Mouse (Mus musculus): ENCODE data around the gene AC124502.3. TPM values are rescaled to one million over a fixed set of nuclear protein-coding genes. Genes with fewer than 3 reads are reported as not detected.

The AC124502.3 gene
- 1.1 and 1.6 TPM in 2 replicates for polyA plus RNA-seq (2015; fragmentation: Nextera tagmentation; extraction: Ambion mirVana)

- 3% methylated on average over 35 of the region's 44 CpGs for WGBS
- peak; percentile 94 for DNase-seq (ENCODE audit: low spot score)
- TF ChIP-seq CTCF (IDR thresholded peaks at IDR 0.05) (peak; percentile 67), EP300 (IDR thresholded peaks at IDR 0.05) (no peak)
Observed at GRCm38 (mm10) chr19:5038709-5039156, at the start of gene AC124502.3, which contains the start of gene B4gat1. Gene AC124502.3 (plus strand): TSS chr19:5038891. Gene B4gat1 (plus strand): TSS chr19:5038826.

DNA sequence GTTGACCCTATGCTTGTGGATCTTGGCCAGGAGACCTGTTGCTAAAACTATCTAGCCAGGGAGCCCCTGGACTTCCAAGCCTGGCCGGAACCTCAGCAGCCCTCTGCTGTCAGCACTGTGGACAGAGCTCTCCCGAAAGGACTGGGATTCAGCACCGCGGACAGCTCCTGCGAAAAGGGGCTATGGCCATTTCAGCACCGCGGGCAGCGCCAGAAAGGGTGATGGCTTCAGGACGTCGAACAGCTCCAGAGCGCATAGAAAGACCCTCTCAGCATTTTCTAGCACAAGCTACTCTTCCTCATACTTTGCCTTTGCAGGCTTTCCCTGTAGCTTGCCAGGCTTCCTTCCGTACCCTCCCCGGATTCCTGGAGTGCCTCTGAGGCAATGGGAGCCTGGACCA, 49.7 kb upstream of the AC124502.3 start:
- Histone ChIP-seq H3K4me2 (replicated peaks; ENCODE audit: low read depth, low read length) (no peak overlapping the region), H3K27me3 (replicated peaks; ENCODE audit: insufficient read depth, low read length) (peaks cover 22% of the 10 kb centered on the region), H3K9me3 (ENCODE audit: low read length) (no peaks in the 10 kb centered on the region), H3K9ac (replicated peaks; ENCODE audit: low read depth) (no peak overlapping the region), H3K4me1 (ENCODE audit: insufficient read depth, low read depth, low read length) (no peaks in the 10 kb centered on the region), H3K4me3 (ENCODE audit: low read depth, low read length) (no peak overlapping the region), H3K27ac (ENCODE audit: low read length) (no peak overlapping the region), H3K36me3 (ENCODE audit: insufficient read depth, low read length) (no peaks in the 10 kb centered on the region)
- TF ChIP-seq CTCF (IDR thresholded peaks at IDR 0.05) (peak; percentile 44), EP300 (IDR thresholded peaks at IDR 0.05) (no peak)
- DNase-seq (ENCODE audit: low spot score): peak; percentile 91
- peak; percentile 81 for ATAC-seq
- WGBS: 4% methylated on average over 13 of the region's 13 CpGs

More at GRCm38 (mm10) chr19:5038709-5039156, at the start of gene AC124502.3, which contains the start of gene B4gat1:
- Histone ChIP-seq H3K36me3 (ENCODE audit: insufficient read depth, low read length) (no peaks in the 10 kb centered on the region), H3K4me2 (replicated peaks; ENCODE audit: low read depth, low read length) (peak within 1 kb of the TSS; percentile 77), H3K9ac (replicated peaks; ENCODE audit: low read depth) (peak within 1 kb of the TSS; percentile 83), H3K27me3 (replicated peaks; ENCODE audit: insufficient read depth, low read length) (no peaks in the 10 kb centered on the region), H3K27ac (ENCODE audit: low read length) (peak within 1 kb of the TSS; percentile 40; the same call in 1 of the 2 replicates), H3K9me3 (ENCODE audit: low read length) (no peaks in the 10 kb centered on the region), H3K4me3 (ENCODE audit: low read depth, low read length) (peak within 1 kb of the TSS; percentile 67), H3K4me1 (ENCODE audit: insufficient read depth, low read depth, low read length) (peaks cover 4% of the 10 kb centered on the region)
- peak; percentile 88 for ATAC-seq

DNA sequence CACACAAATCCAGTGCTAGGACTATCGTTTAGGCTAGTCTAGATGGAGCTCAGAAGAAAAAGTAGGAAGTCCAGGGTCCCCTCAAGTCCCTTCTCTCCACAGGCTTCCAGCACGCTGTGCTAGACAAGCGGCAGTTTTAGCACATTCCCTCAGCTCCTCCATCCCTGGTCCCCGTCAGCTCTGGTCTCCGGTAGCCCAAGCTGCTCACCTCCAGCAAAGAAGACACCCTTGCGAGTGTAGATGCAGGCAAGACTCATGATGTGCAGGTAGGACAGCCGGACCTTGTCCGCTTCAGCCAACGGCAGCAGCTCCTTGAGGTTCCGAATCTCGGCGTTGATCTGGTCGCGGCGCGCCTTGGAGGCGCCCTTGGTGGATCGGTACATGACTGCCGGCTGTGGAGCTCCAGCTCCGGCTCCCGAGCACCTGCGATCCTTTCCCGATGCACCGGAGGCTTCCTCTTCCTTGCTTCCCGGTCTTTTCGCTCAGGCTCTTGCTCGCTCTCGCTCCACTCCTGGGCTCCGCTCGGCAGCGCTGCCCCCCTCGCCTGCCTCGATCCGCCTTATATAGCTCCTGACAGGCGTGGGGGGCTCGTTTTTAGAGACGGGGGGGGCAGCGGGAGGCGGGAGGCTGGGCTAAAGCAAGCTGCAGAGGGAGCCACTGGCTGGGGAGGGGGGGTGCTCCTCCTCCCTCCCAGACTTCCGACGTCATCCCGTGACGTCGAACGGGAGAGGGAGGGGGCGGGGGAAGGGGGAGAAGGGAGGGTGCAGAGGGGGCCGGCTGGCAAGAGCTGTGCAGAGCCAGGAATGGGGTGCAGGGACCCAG, 49.0 kb upstream of the AC124502.3 start:
- peaks cover 22% of the 10 kb centered on the region for H3K27me3 ChIP-seq (replicated peaks; ENCODE audit: insufficient read depth, low read length)
- DNase-seq (ENCODE audit: low spot score): no peak
- no peaks in the 10 kb centered on the region for H3K9me3 ChIP-seq (ENCODE audit: low read length)
- no peaks in the 10 kb centered on the region for H3K36me3 ChIP-seq (ENCODE audit: insufficient read depth, low read length)
- H3K4me1 ChIP-seq (ENCODE audit: insufficient read depth, low read depth, low read length): no peaks in the 10 kb centered on the region
- no peak overlapping the region for H3K27ac ChIP-seq (ENCODE audit: low read length)
- H3K4me2 ChIP-seq (replicated peaks; ENCODE audit: low read depth, low read length): no peak overlapping the region
- TF ChIP-seq CTCF (IDR thresholded peaks at IDR 0.05) (no peak), EP300 (IDR thresholded peaks at IDR 0.05) (no peak)
- ATAC-seq: no peak
- 29% methylated on average over 34 of the region's 47 CpGs for WGBS
- no peak overlapping the region for H3K4me3 ChIP-seq (ENCODE audit: low read depth, low read length)
- no peak overlapping the region for H3K9ac ChIP-seq (replicated peaks; ENCODE audit: low read depth)

- 23% methylated on average over 4 of the region's 4 CpGs for WGBS
- H3K9me3 ChIP-seq (ENCODE audit: low read length): no peaks in the 10 kb centered on the region
- no peak within 1 kb of the TSS for H3K4me2 ChIP-seq (replicated peaks; ENCODE audit: low read depth, low read length)
- no peak within 1 kb of the TSS for H3K4me3 ChIP-seq (ENCODE audit: low read depth, low read length)
- no peak within 1 kb of the TSS for H3K27ac ChIP-seq (ENCODE audit: low read length)
- no peak for DNase-seq (ENCODE audit: low spot score)
- H3K36me3 ChIP-seq (ENCODE audit: insufficient read depth, low read length): no peaks in the 10 kb centered on the region
- no peak for ATAC-seq
- peaks cover 22% of the 10 kb centered on the region for H3K27me3 ChIP-seq (replicated peaks; ENCODE audit: insufficient read depth, low read length)
- no peak within 1 kb of the TSS for H3K9ac ChIP-seq (replicated peaks; ENCODE audit: low read depth)
- no peaks in the 10 kb centered on the region for H3K4me1 ChIP-seq (ENCODE audit: insufficient read depth, low read depth, low read length)
- TF ChIP-seq CTCF (IDR thresholded peaks at IDR 0.05) (no peak), EP300 (IDR thresholded peaks at IDR 0.05) (no peak)
Observed at GRCm38 (mm10) chr19:4990256-4990625, 48.5 kb upstream of the AC124502.3 start, which contains the start of gene Npas4. Gene Npas4 (minus strand): TSS chr19:4990316.

- H3K4me1 ChIP-seq (ENCODE audit: insufficient read depth, low read depth, low read length): no peaks in the 10 kb centered on the region
- no peak overlapping the region for H3K27ac ChIP-seq (ENCODE audit: low read length)
- ATAC-seq: no peak
- H3K4me3 ChIP-seq (ENCODE audit: low read depth, low read length): no peak overlapping the region
- 5% methylated on average over 12 of the region's 22 CpGs for WGBS
- TF ChIP-seq CTCF (IDR thresholded peaks at IDR 0.05) (no peak), EP300 (IDR thresholded peaks at IDR 0.05) (no peak)
- H3K4me2 ChIP-seq (replicated peaks; ENCODE audit: low read depth, low read length): no peak overlapping the region
- peaks cover 22% of the 10 kb centered on the region for H3K27me3 ChIP-seq (replicated peaks; ENCODE audit: insufficient read depth, low read length)
- no peaks in the 10 kb centered on the region for H3K36me3 ChIP-seq (ENCODE audit: insufficient read depth, low read length)
- DNase-seq (ENCODE audit: low spot score): no peak
- no peaks in the 10 kb centered on the region for H3K9me3 ChIP-seq (ENCODE audit: low read length)
- H3K9ac ChIP-seq (replicated peaks; ENCODE audit: low read depth): no peak overlapping the region
Observed at GRCm38 (mm10) chr19:4990716-4991115, 48.0 kb upstream of the AC124502.3 start.

DNA sequence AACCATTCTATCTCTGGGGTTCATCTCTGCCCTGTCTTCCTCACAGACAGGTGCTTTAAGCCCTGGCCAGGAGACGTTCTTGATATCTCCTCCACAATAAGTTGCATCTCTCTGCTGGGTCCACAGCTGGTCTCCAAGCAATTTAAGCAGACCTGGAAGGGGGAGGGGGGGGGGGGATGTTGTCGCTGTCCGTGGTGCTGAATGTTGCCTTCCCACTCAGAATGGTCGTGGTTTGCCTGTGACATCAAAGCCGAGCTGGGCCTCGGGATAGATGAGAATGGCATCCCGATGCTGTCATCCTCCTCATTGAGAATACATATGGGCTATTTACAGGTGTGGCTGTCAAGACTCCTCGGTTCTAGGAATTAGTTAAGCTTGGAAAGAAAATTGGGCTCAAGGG, 46.3 kb upstream of the AC124502.3 start:
- Histone ChIP-seq H3K27ac (ENCODE audit: low read length) (no peak overlapping the region), H3K27me3 (replicated peaks; ENCODE audit: insufficient read depth, low read length) (peaks cover 22% of the 10 kb centered on the region), H3K4me2 (replicated peaks; ENCODE audit: low read depth, low read length) (no peak overlapping the region)

More for the DNA sequence above, 46.3 kb upstream of the AC124502.3 start:
- no peaks in the 10 kb centered on the region for H3K9me3 ChIP-seq (ENCODE audit: low read length)
- no peak overlapping the region for H3K9ac ChIP-seq (replicated peaks; ENCODE audit: low read depth)
- 16% methylated on average over 8 of the region's 8 CpGs for WGBS
- TF ChIP-seq CTCF (IDR thresholded peaks at IDR 0.05) (no peak), EP300 (IDR thresholded peaks at IDR 0.05) (no peak)
- no peak for ATAC-seq
- DNase-seq (ENCODE audit: low spot score): no peak
- H3K4me1 ChIP-seq (ENCODE audit: insufficient read depth, low read depth, low read length): no peaks in the 10 kb centered on the region
- H3K4me3 ChIP-seq (ENCODE audit: low read depth, low read length): no peak overlapping the region
- H3K36me3 ChIP-seq (ENCODE audit: insufficient read depth, low read length): no peaks in the 10 kb centered on the region
